Mouse (Mus musculus) forebrain, postnatal 0 days (tissue): ENCODE results near the gene Mmadhc. TPM values are rescaled to one million over a fixed set of nuclear protein-coding genes. Genes with fewer than 3 reads are reported as not detected.

Source experiments
- ATAC-seq: fragments of 200-750 bp; cut with Nextera tagmentation; 2 replicates; pipeline ENCODE4 v1.8.0; 2017; ENCODE audit warnings: mild to moderate bottlenecking, moderate library complexity
- DNase-seq: peaks from one replicate; pipeline ENCODE4 v3.0.0-alpha.2; 2015
- H3K27ac ChIP-seq: fragments of 300-500 bp; sonication (generic); 2 replicates; pipeline ENCODE4 v1.5.1; 2014; ENCODE audit warnings: low read depth, mild to moderate bottlenecking, antibody characterized with exemption, low read length, moderate library complexity, mixed read lengths
- H3K27me3 ChIP-seq: fragments of 300-500 bp; sonication (generic); 2 replicates; pipeline ENCODE4 v1.6.1; 2014; ENCODE audit warnings: mild to moderate bottlenecking, low read length, mixed read lengths; ENCODE audit not compliant: insufficient read depth
- H3K36me3 ChIP-seq: fragments of 300-500 bp; sonication (generic); 2 replicates; pipeline ENCODE4 v1.6.1; 2014; ENCODE audit warnings: mild to moderate bottlenecking, moderate library complexity; ENCODE audit not compliant: insufficient read depth
- H3K4me1 ChIP-seq: fragments of 300-500 bp; sonication (generic); 2 replicates; pipeline ENCODE4 v1.6.1; 2014; ENCODE audit warnings: antibody characterized with exemption; ENCODE audit not compliant: insufficient read depth
- H3K4me2 ChIP-seq: fragments of 300-500 bp; sonication (generic); 2 replicates; pipeline ENCODE4 v1.6.1; 2014; ENCODE audit warnings: low read depth, mild to moderate bottlenecking, moderate library complexity
- H3K4me3 ChIP-seq: fragments of 300-500 bp; sonication (generic); 2 replicates; pipeline ENCODE4 v1.5.1; 2014; ENCODE audit warnings: low read depth, low read length, mixed read lengths
- H3K9ac ChIP-seq: fragments of 300-500 bp; sonication (generic); 2 replicates; pipeline ENCODE4 v1.6.1; 2014; ENCODE audit warnings: mild to moderate bottlenecking
- H3K9me3 ChIP-seq: fragments of 300-500 bp; sonication (generic); 2 replicates; pipeline ENCODE4 v1.6.1; 2016; ENCODE audit warnings: low read length
- CTCF ChIP-seq: sonication (generic); IDR thresholded peaks from 2 replicates; pipeline ENCODE4 v1.5.1; 2016; ENCODE audit warnings: antibody characterized with exemption, control low read depth, low read depth
- WGBS: fragments of 180-500 bp; shearing (Covaris S2); extraction: QIAGEN DNeasy Blood & Tissue Kit; methylation state at CpG from one replicate; pipeline ENCODE4 v1.1.7; 2014; 5-methylcytosine and 5-hydroxymethylcytosine counted together
- polyA plus RNA-seq: library from polyadenylated mRNA; unstranded; fragments of >200 nt; fragmentation: Nextera tagmentation; extraction: Ambion mirVana; gene quantifications from 2 replicates; pipeline ENCODE4 v1.2.1, GENCODE M21; 2015
- total RNA-seq: library from RNA; depleted of rRNA; stranded (reverse); fragments of >200 nt; gene quantifications from 2 replicates; pipeline ENCODE4 v1.2.3, GENCODE M21; 2014; rRNA removed

The Mmadhc gene
- total RNA-seq, result 60.0 and 60.9 TPM in 2 replicates
- 132 and 142 TPM in 2 replicates for polyA plus RNA-seq

GRCm38 (mm10) chr2:50296109-50296986, at the start of gene Mmadhc:
Mmadhc (minus strand) TSS chr2:50296801.
- peaks cover 16% of the 10 kb centered on the region for H3K4me1 ChIP-seq
- peak; percentile 98 for ATAC-seq
- under 1% methylated on average over 57 of the region's 58 CpGs for WGBS
- no peaks in the 10 kb centered on the region for H3K9me3 ChIP-seq
- no peaks in the 10 kb centered on the region for H3K27me3 ChIP-seq
- no peak for TF ChIP-seq CTCF
- peak within 1 kb of the TSS; percentile 89 for H3K27ac ChIP-seq
- H3K4me3 ChIP-seq, result peak within 1 kb of the TSS; percentile 86
- H3K9ac ChIP-seq, result peak within 1 kb of the TSS; percentile 97
- H3K4me2 ChIP-seq, result peak within 1 kb of the TSS; percentile 51
- peak; percentile 95 for DNase-seq
- peaks cover under 1% of the 10 kb centered on the region; the same call in 1 of the 2 replicates for H3K36me3 ChIP-seq

- TF ChIP-seq CTCF, result no peak
- no peaks in the 10 kb centered on the region for H3K9me3 ChIP-seq
- no peak overlapping the region for H3K9ac ChIP-seq
- H3K4me3 ChIP-seq, result no peak overlapping the region
- no peaks in the 10 kb centered on the region for H3K36me3 ChIP-seq
- no peaks in the 10 kb centered on the region for H3K4me1 ChIP-seq
- DNase-seq, result no peak
- H3K27me3 ChIP-seq, result no peaks in the 10 kb centered on the region
- 93% methylated on average over 8 of the region's 8 CpGs for WGBS
- ATAC-seq, result no peak
- H3K27ac ChIP-seq, result no peak overlapping the region
- no peak overlapping the region for H3K4me2 ChIP-seq
These were observed 47.0 kb upstream of the Mmadhc start for GRCm38 (mm10) chr2:50343598-50343997.

- WGBS, result 80% methylated on average over 3 of the region's 3 CpGs
- ATAC-seq (no peak), DNase-seq (no peak)
- Histone ChIP-seq H3K4me2 (no peak overlapping the region), H3K36me3 (no peaks in the 10 kb centered on the region), H3K4me3 (no peak overlapping the region), H3K9me3 (no peaks in the 10 kb centered on the region), H3K9ac (no peak overlapping the region), H3K27ac (no peak overlapping the region), H3K27me3 (no peaks in the 10 kb centered on the region), H3K4me1 (no peaks in the 10 kb centered on the region)
- TF ChIP-seq CTCF, result no peak
These were observed 42.5 kb upstream of the Mmadhc start for GRCm38 (mm10) chr2:50339061-50339460.

GRCm38 (mm10) chr2:50337596-50337995, 41.0 kb upstream of the Mmadhc start:
- DNase-seq, result no peak
- Histone ChIP-seq H3K4me2 (no peak overlapping the region), H3K4me3 (no peak overlapping the region), H3K36me3 (no peaks in the 10 kb centered on the region), H3K27ac (no peak overlapping the region), H3K27me3 (no peaks in the 10 kb centered on the region), H3K4me1 (no peaks in the 10 kb centered on the region), H3K9ac (no peak overlapping the region), H3K9me3 (no peaks in the 10 kb centered on the region)
- TF ChIP-seq CTCF, result no peak
- WGBS, result 48% methylated on average over 1 of the region's 1 CpGs
- no peak for ATAC-seq

- Histone ChIP-seq H3K36me3 (no peaks in the 10 kb centered on the region), H3K9me3 (no peaks in the 10 kb centered on the region), H3K4me3 (no peak overlapping the region), H3K9ac (no peak overlapping the region), H3K27ac (no peak overlapping the region), H3K4me1 (no peaks in the 10 kb centered on the region), H3K27me3 (no peaks in the 10 kb centered on the region), H3K4me2 (no peak overlapping the region)
- no peak for TF ChIP-seq CTCF
- DNase-seq (no peak), ATAC-seq (no peak)
- WGBS, result 36% methylated on average over 5 of the region's 5 CpGs
These were observed 35.2 kb upstream of the Mmadhc start for GRCm38 (mm10) chr2:50331716-50332270.

- Histone ChIP-seq H3K4me3 (no peak overlapping the region), H3K9me3 (no peaks in the 10 kb centered on the region), H3K27ac (no peak overlapping the region), H3K36me3 (no peaks in the 10 kb centered on the region), H3K4me2 (no peak overlapping the region), H3K9ac (no peak overlapping the region), H3K4me1 (no peaks in the 10 kb centered on the region), H3K27me3 (no peaks in the 10 kb centered on the region)
- TF ChIP-seq CTCF, result no peak
- DNase-seq (no peak), ATAC-seq (no peak)
- WGBS, result 79% methylated on average over 4 of the region's 4 CpGs
These were observed 31.6 kb upstream of the Mmadhc start for GRCm38 (mm10) chr2:50328181-50328580.

GRCm38 (mm10) chr2:50324799-50325198, 28.2 kb upstream of the Mmadhc start:
- DNase-seq, result no peak
- H3K9me3 ChIP-seq, result no peaks in the 10 kb centered on the region
- no peaks in the 10 kb centered on the region for H3K36me3 ChIP-seq
- H3K4me1 ChIP-seq, result no peaks in the 10 kb centered on the region
- ATAC-seq, result no peak
- TF ChIP-seq CTCF, result no peak
- H3K4me3 ChIP-seq, result no peak overlapping the region
- H3K4me2 ChIP-seq, result no peak overlapping the region
- 65% methylated on average over 7 of the region's 7 CpGs for WGBS
- H3K27ac ChIP-seq, result no peak overlapping the region
- H3K9ac ChIP-seq, result no peak overlapping the region
- H3K27me3 ChIP-seq, result no peaks in the 10 kb centered on the region
